Mouse (Mus musculus) heart, embryonic 15.5 days (tissue): ENCODE data around the gene Robo1. TPM values are rescaled to one million over a fixed set of nuclear protein-coding genes. Genes with fewer than 3 reads are reported as not detected.

Experiments
- ATAC-seq: fragments of 200-750 bp; cut with Nextera tagmentation; replicated peaks from 2 replicates; pipeline ENCODE4 v1.8.0; 2017; ENCODE audit warnings: low read depth, moderate TSS enrichment; ENCODE audit not compliant: insufficient number of reproducible peaks, insufficient read depth, low FRiP score
- H3K27ac ChIP-seq: fragments of 300-500 bp; sonication (generic); 2 replicates; pipeline ENCODE4 v1.5.1; 2015; ENCODE audit warnings: mild to moderate bottlenecking, inconsistent platforms
- H3K27me3 ChIP-seq: fragments of 300-500 bp; sonication (generic); 2 replicates; pipeline ENCODE4 v1.6.1; 2015; ENCODE audit warnings: inconsistent platforms
- H3K36me3 ChIP-seq: fragments of 300-500 bp; sonication (generic); 2 replicates; pipeline ENCODE4 v1.6.1; 2015; ENCODE audit warnings: mild to moderate bottlenecking, inconsistent platforms
- H3K4me1 ChIP-seq: fragments of 300-500 bp; sonication (generic); replicated peaks from 2 replicates; pipeline ENCODE4 v1.6.1; 2015; ENCODE audit warnings: inconsistent platforms
- H3K4me2 ChIP-seq: fragments of 300-500 bp; sonication (generic); 2 replicates; pipeline ENCODE4 v1.6.1; 2015; ENCODE audit warnings: inconsistent platforms, mild to moderate bottlenecking, moderate library complexity
- H3K4me3 ChIP-seq: fragments of 300-500 bp; sonication (generic); 2 replicates; pipeline ENCODE4 v1.5.1; 2015; ENCODE audit warnings: mild to moderate bottlenecking, inconsistent platforms
- H3K9ac ChIP-seq: fragments of 300-500 bp; sonication (generic); 2 replicates; pipeline ENCODE4 v1.6.1; 2015; ENCODE audit warnings: mild to moderate bottlenecking, inconsistent platforms
- H3K9me3 ChIP-seq: fragments of 300-500 bp; sonication (generic); replicated peaks from 2 replicates; pipeline ENCODE4 v1.6.1; 2016; ENCODE audit warnings: inconsistent platforms
- WGBS: fragments of 180-500 bp; shearing (Covaris S2); methylation state at CpG from one replicate; pipeline ENCODE4 v1.1.7; 2015; ENCODE audit warnings: mixed read lengths; 5-methylcytosine and 5-hydroxymethylcytosine counted together
- polyA plus RNA-seq: library from polyadenylated mRNA; unstranded; fragments of >200 nt; fragmentation: Nextera tagmentation; extraction: Ambion mirVana; gene quantifications from 2 replicates; pipeline ENCODE4 v1.2.1, GENCODE M21; 2015

The Robo1 gene
- polyA plus RNA-seq, 1 experiment from 2014 or later = 10.2 TPM

GRCm38 (mm10) chr16:72778520-72778919, 470.4 kb downstream of the Robo1 start:
- H3K4me1 ChIP-seq = no peaks in the 10 kb centered on the region
- no peak overlapping the region for H3K4me3 ChIP-seq
- H3K9ac ChIP-seq = no peak overlapping the region
- WGBS = 77% methylated on average over 9 of the region's 9 CpGs
- no peaks in the 10 kb centered on the region for H3K9me3 ChIP-seq
- no peak overlapping the region for H3K27ac ChIP-seq
- ATAC-seq = no peak
- no peaks in the 10 kb centered on the region for H3K36me3 ChIP-seq
- H3K27me3 ChIP-seq = no peaks in the 10 kb centered on the region
- no peak overlapping the region for H3K4me2 ChIP-seq

- WGBS = 85% methylated on average over 6 of the region's 6 CpGs
- Histone ChIP-seq H3K9me3 (no peaks in the 10 kb centered on the region), H3K4me3 (no peak overlapping the region), H3K4me1 (peaks cover 3% of the 10 kb centered on the region; the same call in 1 of the 2 replicates), H3K27me3 (no peaks in the 10 kb centered on the region), H3K9ac (no peak overlapping the region), H3K27ac (no peak overlapping the region), H3K4me2 (no peak overlapping the region), H3K36me3 (no peaks in the 10 kb centered on the region)
- no peak for ATAC-seq
Measured at GRCm38 (mm10) chr16:72782171-72782570, 474.1 kb downstream of the Robo1 start.

- Histone ChIP-seq H3K9me3 (no peaks in the 10 kb centered on the region), H3K27me3 (no peaks in the 10 kb centered on the region), H3K4me3 (no peak overlapping the region), H3K4me1 (peaks cover 3% of the 10 kb centered on the region; the same call in 1 of the 2 replicates), H3K27ac (no peak overlapping the region), H3K36me3 (no peaks in the 10 kb centered on the region), H3K4me2 (no peak overlapping the region), H3K9ac (no peak overlapping the region)
- WGBS = 91% methylated on average over 6 of the region's 6 CpGs
- no peak for ATAC-seq
Measured at GRCm38 (mm10) chr16:72786079-72786478, 478.0 kb downstream of the Robo1 start.

- Histone ChIP-seq H3K36me3 (no peaks in the 10 kb centered on the region), H3K9me3 (no peaks in the 10 kb centered on the region), H3K4me2 (no peak overlapping the region), H3K4me1 (peaks cover 3% of the 10 kb centered on the region; the same call in 1 of the 2 replicates), H3K27ac (no peak overlapping the region), H3K4me3 (no peak overlapping the region), H3K27me3 (no peaks in the 10 kb centered on the region), H3K9ac (no peak overlapping the region)
- 77% methylated on average over 5 of the region's 5 CpGs for WGBS
- no peak for ATAC-seq
Measured at GRCm38 (mm10) chr16:72786636-72787035, 478.5 kb downstream of the Robo1 start.

- 72% methylated on average over 7 of the region's 7 CpGs for WGBS
- no peaks in the 10 kb centered on the region for H3K36me3 ChIP-seq
- H3K27me3 ChIP-seq = no peaks in the 10 kb centered on the region
- no peak overlapping the region for H3K9ac ChIP-seq
- no peak overlapping the region for H3K27ac ChIP-seq
- no peak for ATAC-seq
- H3K4me2 ChIP-seq = no peak overlapping the region
- H3K9me3 ChIP-seq = no peaks in the 10 kb centered on the region
- H3K4me3 ChIP-seq = no peak overlapping the region
- H3K4me1 ChIP-seq = peaks cover 3% of the 10 kb centered on the region; the same call in 1 of the 2 replicates
Measured at GRCm38 (mm10) chr16:72788017-72788416, 479.9 kb downstream of the Robo1 start.

GRCm38 (mm10) chr16:72791181-72791705, 483.1 kb downstream of the Robo1 start:
- Histone ChIP-seq H3K4me1 (no peaks in the 10 kb centered on the region), H3K27ac (no peak overlapping the region), H3K4me2 (no peak overlapping the region), H3K9ac (no peak overlapping the region), H3K4me3 (no peak overlapping the region), H3K27me3 (no peaks in the 10 kb centered on the region), H3K9me3 (no peaks in the 10 kb centered on the region), H3K36me3 (no peaks in the 10 kb centered on the region)
- WGBS = 80% methylated on average over 9 of the region's 9 CpGs
- ATAC-seq = no peak

GRCm38 (mm10) chr16:72794692-72795378, 486.7 kb downstream of the Robo1 start:
- H3K9ac ChIP-seq = no peak overlapping the region
- no peaks in the 10 kb centered on the region for H3K36me3 ChIP-seq
- no peaks in the 10 kb centered on the region for H3K27me3 ChIP-seq
- H3K27ac ChIP-seq = no peak overlapping the region
- no peaks in the 10 kb centered on the region for H3K9me3 ChIP-seq
- no peak overlapping the region for H3K4me2 ChIP-seq
- H3K4me1 ChIP-seq = no peaks in the 10 kb centered on the region
- WGBS = 64% methylated on average over 6 of the region's 6 CpGs
- ATAC-seq = no peak
- H3K4me3 ChIP-seq = no peak overlapping the region

- H3K36me3 ChIP-seq = no peaks in the 10 kb centered on the region
- H3K4me2 ChIP-seq = no peak overlapping the region
- no peaks in the 10 kb centered on the region for H3K27me3 ChIP-seq
- 71% methylated on average over 1 of the region's 1 CpGs for WGBS
- H3K4me1 ChIP-seq = no peaks in the 10 kb centered on the region
- H3K9me3 ChIP-seq = no peaks in the 10 kb centered on the region
- H3K27ac ChIP-seq = no peak overlapping the region
- no peak for ATAC-seq
- no peak overlapping the region for H3K9ac ChIP-seq
- no peak overlapping the region for H3K4me3 ChIP-seq
Measured at GRCm38 (mm10) chr16:72795379-72795712, 487.2 kb downstream of the Robo1 start.

- Histone ChIP-seq H3K4me1 (no peaks in the 10 kb centered on the region), H3K36me3 (no peaks in the 10 kb centered on the region), H3K27ac (no peak overlapping the region), H3K9me3 (no peaks in the 10 kb centered on the region), H3K27me3 (no peaks in the 10 kb centered on the region), H3K4me2 (no peak overlapping the region), H3K4me3 (no peak overlapping the region), H3K9ac (no peak overlapping the region)
- no peak for ATAC-seq
- WGBS = 78% methylated on average over 12 of the region's 12 CpGs
Measured at GRCm38 (mm10) chr16:72798405-72798949, 490.4 kb downstream of the Robo1 start.

GRCm38 (mm10) chr16:72800121-72800749, 492.1 kb downstream of the Robo1 start:
- no peak overlapping the region for H3K4me3 ChIP-seq
- no peak overlapping the region for H3K27ac ChIP-seq
- ATAC-seq = no peak
- H3K36me3 ChIP-seq = no peaks in the 10 kb centered on the region
- no peaks in the 10 kb centered on the region for H3K4me1 ChIP-seq
- H3K9me3 ChIP-seq = no peaks in the 10 kb centered on the region
- H3K9ac ChIP-seq = no peak overlapping the region
- no peaks in the 10 kb centered on the region for H3K27me3 ChIP-seq
- H3K4me2 ChIP-seq = no peak overlapping the region
- WGBS = 76% methylated on average over 15 of the region's 15 CpGs

GRCm38 (mm10) chr16:72800788-72801187, 492.7 kb downstream of the Robo1 start:
- 77% methylated on average over 6 of the region's 6 CpGs for WGBS
- ATAC-seq = no peak
- Histone ChIP-seq H3K9me3 (no peaks in the 10 kb centered on the region), H3K4me1 (no peaks in the 10 kb centered on the region), H3K4me3 (no peak overlapping the region), H3K4me2 (no peak overlapping the region), H3K27me3 (no peaks in the 10 kb centered on the region), H3K27ac (no peak overlapping the region), H3K9ac (no peak overlapping the region), H3K36me3 (no peaks in the 10 kb centered on the region)
